Mouse (Mus musculus) forebrain, embryonic 16.5 days (tissue): ENCODE measurements at regions not wholly inside any gene's neighbourhood (a gene's known extent, or its start where the extent isn't known, plus 50 kb on each side); places are given as distances from the start of the nearest gene placed in this dataset.

Source experiments
- ATAC-seq: fragments of 200-750 bp; cut with Nextera tagmentation; 2 replicates; pipeline ENCODE4 v1.8.0; 2017; ENCODE audit warnings: mild to moderate bottlenecking, moderate library complexity
- H3K27ac ChIP-seq: fragments of 300-500 bp; sonication (generic); 2 replicates; pipeline ENCODE4 v1.5.1; 2014; ENCODE audit warnings: low read length, control low read depth
- H3K27me3 ChIP-seq: fragments of 300-500 bp; sonication (generic); replicated peaks from 2 replicates; pipeline ENCODE4 v1.6.1; 2014; ENCODE audit warnings: low read length; ENCODE audit not compliant: control insufficient read depth, insufficient read depth
- H3K36me3 ChIP-seq: fragments of 300-500 bp; sonication (generic); 2 replicates; pipeline ENCODE4 v1.6.1; 2014; ENCODE audit not compliant: control insufficient read depth, insufficient read depth
- H3K4me1 ChIP-seq: fragments of 300-500 bp; sonication (generic); replicated peaks from 2 replicates; pipeline ENCODE4 v1.6.1; 2014; ENCODE audit warnings: low read length; ENCODE audit not compliant: control insufficient read depth, insufficient read depth
- H3K4me2 ChIP-seq: fragments of 300-500 bp; sonication (generic); 2 replicates; pipeline ENCODE4 v1.6.1; 2014; ENCODE audit warnings: mild to moderate bottlenecking, low read length, control low read depth
- H3K4me3 ChIP-seq: fragments of 300-500 bp; sonication (generic); replicated peaks from 2 replicates; pipeline ENCODE4 v1.5.1; 2014; ENCODE audit warnings: mild to moderate bottlenecking, low read length, control low read depth
- H3K9ac ChIP-seq: fragments of 300-500 bp; sonication (generic); replicated peaks from 2 replicates; pipeline ENCODE4 v1.6.1; 2014; ENCODE audit warnings: low read depth, low read length, control low read depth
- H3K9me3 ChIP-seq: fragments of 300-500 bp; sonication (generic); 2 replicates; pipeline ENCODE4 v1.6.1; 2016; ENCODE audit warnings: low read length; ENCODE audit not compliant: control insufficient read depth
- WGBS: fragments of 180-500 bp; shearing (Covaris S2); extraction: QIAGEN DNeasy Blood & Tissue Kit; methylation state at CpG from one replicate; pipeline ENCODE4 v1.1.7; 2014; 5-methylcytosine and 5-hydroxymethylcytosine counted together

- no peak overlapping the region for H3K9ac ChIP-seq
- H3K4me2 ChIP-seq, result no peak overlapping the region
- no peaks in the 10 kb centered on the region for H3K27me3 ChIP-seq
- peaks cover 3% of the 10 kb centered on the region; the same call in 1 of the 2 replicates for H3K4me1 ChIP-seq
- no peaks in the 10 kb centered on the region for H3K36me3 ChIP-seq
- H3K9me3 ChIP-seq, result no peaks in the 10 kb centered on the region
- no peak for ATAC-seq
- H3K27ac ChIP-seq, result no peak overlapping the region
- H3K4me3 ChIP-seq, result no peak overlapping the region
- WGBS, result 57% methylated on average over 2 of the region's 2 CpGs
Measured at GRCm38 (mm10) chr11:64206155-64206554, 126.9 kb upstream of the Cox10 start.

GRCm38 (mm10) chr11:64205069-64205468 lies 125.8 kb upstream of the Cox10 start:
- ATAC-seq, result no peak
- H3K4me2 ChIP-seq, result no peak overlapping the region
- no peak overlapping the region for H3K4me3 ChIP-seq
- H3K27me3 ChIP-seq, result no peaks in the 10 kb centered on the region
- 85% methylated on average over 4 of the region's 4 CpGs for WGBS
- H3K4me1 ChIP-seq, result peaks cover 3% of the 10 kb centered on the region; the same call in 1 of the 2 replicates
- no peak overlapping the region for H3K27ac ChIP-seq
- H3K36me3 ChIP-seq, result no peaks in the 10 kb centered on the region
- no peak overlapping the region for H3K9ac ChIP-seq
- no peaks in the 10 kb centered on the region for H3K9me3 ChIP-seq

GRCm38 (mm10) chr11:64204305-64204704 lies 125.0 kb upstream of the Cox10 start:
- H3K4me3 ChIP-seq, result no peak overlapping the region
- ATAC-seq, result no peak
- H3K9me3 ChIP-seq, result no peaks in the 10 kb centered on the region
- H3K36me3 ChIP-seq, result no peaks in the 10 kb centered on the region
- peaks cover 3% of the 10 kb centered on the region; the same call in 1 of the 2 replicates for H3K4me1 ChIP-seq
- no peak overlapping the region for H3K9ac ChIP-seq
- WGBS, result 83% methylated on average over 7 of the region's 7 CpGs
- no peak overlapping the region for H3K27ac ChIP-seq
- H3K27me3 ChIP-seq, result no peaks in the 10 kb centered on the region
- H3K4me2 ChIP-seq, result no peak overlapping the region

- ATAC-seq, result no peak
Measured at GRCm38 (mm10) chr11:64200874-64201273, 121.6 kb upstream of the Cox10 start.

GRCm38 (mm10) chr11:64195272-64195671 lies 116.0 kb upstream of the Cox10 start:
- Histone ChIP-seq H3K27ac (no peak overlapping the region), H3K36me3 (no peaks in the 10 kb centered on the region), H3K27me3 (no peaks in the 10 kb centered on the region), H3K4me2 (no peak overlapping the region), H3K9me3 (no peaks in the 10 kb centered on the region), H3K9ac (no peak overlapping the region), H3K4me3 (no peak overlapping the region), H3K4me1 (no peaks in the 10 kb centered on the region)
- WGBS, result 96% methylated on average over 3 of the region's 3 CpGs
- no peak for ATAC-seq

More at GRCm38 (mm10) chr11:64200874-64201273, 121.6 kb upstream of the Cox10 start:
- no peaks in the 10 kb centered on the region for H3K4me1 ChIP-seq
- H3K27ac ChIP-seq, result no peak overlapping the region
- H3K9ac ChIP-seq, result no peak overlapping the region
- 82% methylated on average over 6 of the region's 6 CpGs for WGBS
- no peaks in the 10 kb centered on the region for H3K9me3 ChIP-seq
- no peaks in the 10 kb centered on the region for H3K36me3 ChIP-seq
- H3K4me2 ChIP-seq, result no peak overlapping the region
- H3K27me3 ChIP-seq, result no peaks in the 10 kb centered on the region
- H3K4me3 ChIP-seq, result no peak overlapping the region

- Histone ChIP-seq H3K9ac (no peak overlapping the region), H3K4me3 (no peak overlapping the region), H3K4me1 (no peaks in the 10 kb centered on the region), H3K36me3 (no peaks in the 10 kb centered on the region), H3K9me3 (no peaks in the 10 kb centered on the region), H3K27ac (no peak overlapping the region), H3K4me2 (no peak overlapping the region), H3K27me3 (no peaks in the 10 kb centered on the region)
- 87% methylated on average over 2 of the region's 2 CpGs for WGBS
- ATAC-seq, result no peak
Measured at GRCm38 (mm10) chr11:64188701-64189100, 109.4 kb upstream of the Cox10 start.

GRCm38 (mm10) chr11:64187488-64188444 lies 108.5 kb upstream of the Cox10 start:
- WGBS, result 78% methylated on average over 9 of the region's 9 CpGs
- ATAC-seq, result no peak
- Histone ChIP-seq H3K4me3 (no peak overlapping the region), H3K4me1 (no peaks in the 10 kb centered on the region), H3K27me3 (no peaks in the 10 kb centered on the region), H3K4me2 (no peak overlapping the region), H3K9me3 (no peaks in the 10 kb centered on the region), H3K27ac (no peak overlapping the region), H3K36me3 (no peaks in the 10 kb centered on the region), H3K9ac (no peak overlapping the region)

GRCm38 (mm10) chr11:64187007-64187406 lies 107.7 kb upstream of the Cox10 start:
- 76% methylated on average over 3 of the region's 3 CpGs for WGBS
- ATAC-seq, result no peak
- Histone ChIP-seq H3K36me3 (no peaks in the 10 kb centered on the region), H3K4me3 (no peak overlapping the region), H3K9ac (no peak overlapping the region), H3K27me3 (no peaks in the 10 kb centered on the region), H3K27ac (no peak overlapping the region), H3K9me3 (no peaks in the 10 kb centered on the region), H3K4me2 (no peak overlapping the region), H3K4me1 (no peaks in the 10 kb centered on the region)

- Histone ChIP-seq H3K27me3 (no peaks in the 10 kb centered on the region), H3K36me3 (no peaks in the 10 kb centered on the region), H3K4me3 (no peak overlapping the region), H3K4me1 (no peaks in the 10 kb centered on the region), H3K27ac (no peak overlapping the region), H3K9ac (no peak overlapping the region), H3K9me3 (no peaks in the 10 kb centered on the region), H3K4me2 (no peak overlapping the region)
- no peak for ATAC-seq
- whole genome bisulfite sequencing, result 81% methylated on average over 2 of the region's 2 CpGs
Measured at GRCm38 (mm10) chr11:64186590-64186989, 107.3 kb upstream of the Cox10 start.
